Mouse (Mus musculus) heart, embryonic 11.5 days (tissue): ENCODE results near the gene Ush1c. TPM values are rescaled to one million over a fixed set of nuclear protein-coding genes. Genes with fewer than 3 reads are reported as not detected.
A peak's percentile ranks its signal among the peaks of the same experiment; 100 is the strongest.

Experiments used
- ATAC-seq: fragments of 200-750 bp; cut with Nextera tagmentation; replicated peaks from 2 replicates; pipeline ENCODE4 v1.8.0; 2017; ENCODE audit warnings: moderate library complexity; ENCODE audit not compliant: insufficient number of reproducible peaks, low FRiP score, low TSS enrichment
- H3K27ac ChIP-seq: fragments of 300-500 bp; sonication (generic); 2 replicates; pipeline ENCODE4 v1.5.1; 2014; ENCODE audit warnings: mild to moderate bottlenecking, low read depth, low read length
- H3K27me3 ChIP-seq: fragments of 300-500 bp; sonication (generic); 2 replicates; pipeline ENCODE4 v1.6.1; 2014; ENCODE audit warnings: mild to moderate bottlenecking, low read length, mixed read lengths; ENCODE audit not compliant: control insufficient read depth, insufficient read depth
- H3K36me3 ChIP-seq: fragments of 300-500 bp; sonication (generic); 2 replicates; pipeline ENCODE4 v1.6.1; 2014; ENCODE audit warnings: mild to moderate bottlenecking, low read length, moderate library complexity, mixed read lengths; ENCODE audit not compliant: control insufficient read depth, insufficient read depth
- H3K4me1 ChIP-seq: fragments of 300-500 bp; sonication (generic); 2 replicates; pipeline ENCODE4 v1.6.1; 2014; ENCODE audit warnings: low read length; ENCODE audit not compliant: control insufficient read depth, insufficient read depth
- H3K4me2 ChIP-seq: fragments of 300-500 bp; sonication (generic); 2 replicates; pipeline ENCODE4 v1.6.1; 2014; ENCODE audit warnings: mild to moderate bottlenecking, moderate library complexity
- H3K4me3 ChIP-seq: fragments of 300-500 bp; sonication (generic); 2 replicates; pipeline ENCODE4 v1.5.1; 2014; ENCODE audit warnings: low read depth, low read length
- H3K9ac ChIP-seq: fragments of 300-500 bp; sonication (generic); 2 replicates; pipeline ENCODE4 v1.6.1; 2014; ENCODE audit warnings: mild to moderate bottlenecking, low read depth, low read length, moderate library complexity
- H3K9me3 ChIP-seq: fragments of 300-500 bp; sonication (generic); replicated peaks from 2 replicates; pipeline ENCODE4 v1.6.1; 2016; ENCODE audit warnings: low read length; ENCODE audit not compliant: control insufficient read depth
- WGBS: fragments of 180-500 bp; shearing (Covaris S2); extraction: QIAGEN DNeasy Blood & Tissue Kit; methylation state at CpG from one replicate; pipeline ENCODE4 v1.1.7; 2014; ENCODE audit not compliant: insufficient replicate concordance; 5-methylcytosine and 5-hydroxymethylcytosine counted together
- polyA plus RNA-seq: library from polyadenylated mRNA; unstranded; fragments of >200 nt; fragmentation: Nextera tagmentation; extraction: Ambion mirVana; gene quantifications from 2 replicates; pipeline ENCODE4 v1.2.1, GENCODE M21; 2014

Ush1c gene
- polyA plus RNA-seq, 1 experiment from 2014 or later = 2.0 TPM

DNA sequence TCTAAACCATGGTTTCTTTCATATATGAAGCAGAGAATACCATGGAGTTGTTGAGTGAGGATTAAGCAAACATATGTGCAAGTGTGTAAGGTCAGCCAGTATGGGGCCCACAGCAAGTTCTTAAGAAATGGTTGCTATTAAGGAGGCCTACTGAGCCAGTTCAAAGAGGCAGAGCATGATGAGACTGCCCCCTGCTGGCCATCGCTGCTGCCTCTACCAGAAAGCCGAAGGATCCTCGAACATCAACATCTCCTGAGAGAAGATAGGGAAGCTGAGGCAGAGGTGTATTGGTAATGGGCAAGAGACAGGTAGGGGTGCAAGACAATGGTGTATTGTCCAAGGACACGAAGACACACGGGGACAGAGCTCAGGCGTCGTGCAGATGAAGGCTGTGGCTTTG, 12.1 kb downstream of the Ush1c start:
- Histone ChIP-seq H3K9ac (no peak overlapping the region), H3K4me3 (no peak overlapping the region), H3K36me3 (no peaks in the 10 kb centered on the region), H3K27me3 (no peaks in the 10 kb centered on the region), H3K9me3 (no peaks in the 10 kb centered on the region), H3K4me1 (no peaks in the 10 kb centered on the region), H3K27ac (no peak overlapping the region), H3K4me2 (no peak overlapping the region)
- no peak for ATAC-seq
- WGBS = 27% methylated on average over 7 of the region's 7 CpGs

DNA sequence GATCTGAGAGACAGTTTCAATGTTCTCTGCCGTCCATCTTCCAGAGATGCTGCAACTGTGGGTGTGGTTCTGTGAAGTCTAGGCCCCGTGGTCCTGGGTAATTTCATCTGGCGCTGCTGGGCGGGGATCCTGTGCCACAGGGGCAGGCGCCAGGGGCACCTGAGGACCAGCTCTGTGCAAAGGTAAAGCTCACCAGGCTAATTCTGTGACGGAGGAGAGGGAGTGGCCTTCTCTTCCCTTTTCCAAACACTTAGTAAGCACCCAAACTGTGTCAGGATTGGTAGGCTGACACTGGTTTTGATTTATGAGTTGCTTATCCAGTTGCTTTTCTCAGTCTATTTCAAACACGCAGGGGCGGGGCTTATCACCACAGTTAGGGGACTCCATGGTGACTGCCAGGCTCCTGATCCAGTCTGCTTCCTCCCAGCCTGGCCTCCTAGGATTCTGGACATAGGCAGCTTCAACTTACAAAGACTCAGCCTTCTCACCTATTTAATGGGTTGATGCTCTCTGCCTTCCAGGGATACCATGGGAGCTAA, 17.6 kb downstream of the Ush1c start:
- peaks cover 12% of the 10 kb centered on the region for H3K27me3 ChIP-seq
- no peak overlapping the region for H3K4me2 ChIP-seq
- no peak overlapping the region for H3K9ac ChIP-seq
- 59% methylated on average over 8 of the region's 8 CpGs for WGBS
- no peak overlapping the region for H3K4me3 ChIP-seq
- no peak overlapping the region for H3K27ac ChIP-seq
- H3K9me3 ChIP-seq = no peaks in the 10 kb centered on the region
- no peak for ATAC-seq
- no peaks in the 10 kb centered on the region for H3K36me3 ChIP-seq
- no peaks in the 10 kb centered on the region for H3K4me1 ChIP-seq

DNA sequence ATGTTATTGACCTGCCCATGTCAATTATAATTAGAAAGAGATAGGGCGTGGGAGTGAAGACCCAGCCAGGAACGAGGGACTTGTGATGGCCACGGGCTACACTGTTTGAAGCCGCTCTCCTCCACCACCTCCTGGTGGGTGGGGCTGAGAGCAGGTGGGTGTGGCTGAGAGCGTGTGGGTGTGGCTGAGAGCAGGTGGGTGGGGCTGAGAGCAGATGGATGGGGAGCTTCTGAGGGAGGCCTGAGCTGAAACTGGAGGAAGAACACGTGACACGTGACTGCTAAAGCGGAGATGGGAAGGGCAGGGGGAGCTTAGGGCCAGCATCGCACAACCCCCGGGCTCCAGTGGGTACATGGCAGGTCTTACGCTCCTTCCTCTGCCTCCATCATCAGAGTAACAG, 19.9 kb downstream of the Ush1c start:
- H3K4me3 ChIP-seq = no peak overlapping the region
- peaks cover 12% of the 10 kb centered on the region for H3K27me3 ChIP-seq
- peak; percentile 55; the same call in 1 of the 2 replicates for ATAC-seq
- H3K4me2 ChIP-seq = no peak overlapping the region; the same call in 1 of the 2 replicates
- 13% methylated on average over 11 of the region's 11 CpGs for WGBS
- no peak overlapping the region for H3K27ac ChIP-seq
- no peaks in the 10 kb centered on the region for H3K4me1 ChIP-seq
- H3K9ac ChIP-seq = no peak overlapping the region
- H3K9me3 ChIP-seq = no peaks in the 10 kb centered on the region
- H3K36me3 ChIP-seq = no peaks in the 10 kb centered on the region

DNA sequence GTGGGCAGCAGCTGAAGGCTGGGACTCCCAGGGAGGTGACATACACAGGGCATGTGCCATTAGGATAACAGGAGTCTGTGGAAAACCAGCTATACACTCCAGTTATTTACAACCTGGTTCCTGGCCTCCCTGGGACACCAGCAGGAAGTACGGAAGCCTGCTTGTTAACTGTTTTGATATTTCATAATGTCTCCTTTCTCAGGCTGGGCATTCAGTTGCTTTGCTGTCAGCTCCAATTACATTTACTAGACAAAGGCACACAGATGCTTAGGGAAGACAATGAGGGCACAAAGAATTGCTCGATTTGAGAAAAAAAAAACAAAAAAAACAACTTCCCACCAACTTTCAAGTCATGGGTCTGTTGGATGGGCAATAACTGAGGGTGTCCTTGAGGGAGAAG, 21.8 kb downstream of the Ush1c start:
- no peaks in the 10 kb centered on the region for H3K9me3 ChIP-seq
- WGBS = 65% methylated on average over 2 of the region's 2 CpGs

DNA sequence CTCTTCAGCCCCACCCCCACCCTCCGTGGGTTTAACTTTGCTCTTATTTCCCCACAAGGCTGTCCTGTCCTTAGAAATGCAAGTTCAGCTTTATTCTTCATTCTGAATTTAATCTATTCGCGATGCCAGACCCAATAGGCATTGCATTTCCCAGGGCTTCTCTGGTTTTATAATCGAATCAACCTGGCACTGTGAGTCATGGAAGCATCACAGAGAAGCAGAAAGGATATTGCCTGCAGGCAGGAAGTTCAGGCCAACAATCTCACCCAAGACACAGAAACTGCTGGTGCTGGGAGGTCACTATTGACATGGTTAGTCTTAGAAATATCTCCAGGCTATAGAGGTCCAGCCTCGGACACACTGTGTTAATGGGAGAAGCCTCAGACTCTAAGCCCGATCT, 28.0 kb downstream of the Ush1c start:
- Histone ChIP-seq H3K27me3 (no peaks in the 10 kb centered on the region; the same call in 1 of the 2 replicates), H3K36me3 (no peaks in the 10 kb centered on the region), H3K4me1 (no peaks in the 10 kb centered on the region; the same call in 1 of the 2 replicates), H3K27ac (no peak overlapping the region), H3K9me3 (no peaks in the 10 kb centered on the region), H3K4me2 (no peak overlapping the region), H3K4me3 (no peak overlapping the region), H3K9ac (no peak overlapping the region)
- no peak for ATAC-seq
- WGBS = 79% methylated on average over 6 of the region's 6 CpGs

More for the DNA sequence above, 21.8 kb downstream of the Ush1c start:
- ATAC-seq = no peak
- Histone ChIP-seq H3K27ac (no peak overlapping the region), H3K27me3 (peaks cover 12% of the 10 kb centered on the region), H3K36me3 (no peaks in the 10 kb centered on the region), H3K4me1 (no peaks in the 10 kb centered on the region), H3K9ac (no peak overlapping the region), H3K4me3 (no peak overlapping the region), H3K4me2 (no peak overlapping the region)

DNA sequence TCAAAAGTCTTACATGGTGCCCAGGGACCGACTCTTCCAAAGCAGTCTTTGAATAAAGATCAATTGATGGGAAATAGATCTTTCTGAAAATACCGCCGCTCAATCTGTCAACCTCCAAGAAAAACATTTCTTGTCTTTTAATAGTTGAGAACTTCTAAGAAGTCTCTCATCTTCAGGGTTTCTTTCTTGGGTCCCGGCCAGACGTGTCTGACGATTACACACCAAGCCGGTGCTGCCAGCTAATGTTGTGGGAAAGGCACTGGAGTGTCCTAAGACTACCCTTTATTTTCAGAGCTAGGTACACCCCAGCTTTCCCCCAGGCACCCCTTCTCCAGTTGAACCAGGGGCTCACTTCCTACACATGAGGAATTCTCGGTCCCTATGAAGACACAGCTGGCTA, 30.2 kb downstream of the Ush1c start:
- no peaks in the 10 kb centered on the region; the same call in 1 of the 2 replicates for H3K4me1 ChIP-seq
- no peaks in the 10 kb centered on the region; the same call in 1 of the 2 replicates for H3K27me3 ChIP-seq
- H3K9me3 ChIP-seq = no peaks in the 10 kb centered on the region
- ATAC-seq = no peak
- no peak overlapping the region for H3K4me2 ChIP-seq
- 86% methylated on average over 8 of the region's 8 CpGs for WGBS
- H3K27ac ChIP-seq = no peak overlapping the region
- no peak overlapping the region for H3K9ac ChIP-seq
- no peaks in the 10 kb centered on the region for H3K36me3 ChIP-seq
- no peak overlapping the region for H3K4me3 ChIP-seq

DNA sequence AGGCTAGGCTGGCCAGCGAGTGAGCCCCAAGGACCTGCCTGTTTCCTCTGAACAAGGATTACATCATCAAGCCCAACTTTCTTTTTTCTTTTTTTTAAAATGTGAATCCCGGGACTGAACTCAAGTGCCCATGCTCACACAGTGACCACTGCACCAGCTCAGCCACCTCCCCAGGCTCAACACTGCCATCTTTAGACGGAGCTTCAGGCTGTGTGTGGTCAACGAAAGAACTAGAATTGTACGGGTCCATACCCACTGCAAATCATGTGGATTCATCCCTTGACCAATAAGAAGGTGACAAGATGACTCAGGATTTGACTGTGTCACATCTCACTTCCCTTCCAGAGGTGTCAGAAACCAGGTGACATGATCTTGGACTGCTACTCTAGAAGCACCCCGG, 33.5 kb downstream of the Ush1c start:
- WGBS = 64% methylated on average over 6 of the region's 6 CpGs
- H3K4me2 ChIP-seq = no peak overlapping the region
- no peak overlapping the region for H3K9ac ChIP-seq
- H3K4me1 ChIP-seq = peaks cover 4% of the 10 kb centered on the region; the same call in 1 of the 2 replicates
- H3K27me3 ChIP-seq = peaks cover 2% of the 10 kb centered on the region; the same call in 1 of the 2 replicates
- ATAC-seq = no peak
- no peaks in the 10 kb centered on the region for H3K36me3 ChIP-seq
- no peaks in the 10 kb centered on the region for H3K9me3 ChIP-seq
- no peak overlapping the region for H3K4me3 ChIP-seq
- no peak overlapping the region for H3K27ac ChIP-seq

DNA sequence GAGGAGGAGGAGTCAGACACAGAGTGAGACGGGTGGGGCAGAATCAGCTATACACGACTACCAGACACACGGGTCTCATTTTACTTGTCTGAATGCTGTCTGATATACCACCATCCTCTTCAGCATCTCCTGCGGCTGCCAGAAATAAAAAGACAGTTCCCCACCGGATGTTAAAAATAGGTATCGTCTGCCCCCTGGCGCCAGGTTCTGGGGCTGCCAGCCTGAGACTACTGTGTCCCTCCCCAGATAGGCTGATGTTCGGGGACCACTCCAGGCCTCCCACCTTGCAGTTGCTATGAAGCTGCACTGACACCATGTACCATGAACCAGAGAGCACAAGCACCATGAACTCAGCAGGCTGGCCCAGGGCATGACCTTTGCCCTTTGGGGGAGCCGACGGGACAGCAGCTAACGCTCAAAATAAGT, 34.2 kb downstream of the Ush1c start:
- Histone ChIP-seq H3K4me3 (no peak overlapping the region), H3K36me3 (no peaks in the 10 kb centered on the region), H3K4me2 (no peak overlapping the region), H3K9me3 (no peaks in the 10 kb centered on the region), H3K4me1 (peaks cover 4% of the 10 kb centered on the region; the same call in 1 of the 2 replicates), H3K27ac (no peak overlapping the region), H3K27me3 (peaks cover 2% of the 10 kb centered on the region; the same call in 1 of the 2 replicates), H3K9ac (no peak overlapping the region)
- WGBS = 44% methylated on average over 11 of the region's 11 CpGs
- no peak for ATAC-seq

DNA sequence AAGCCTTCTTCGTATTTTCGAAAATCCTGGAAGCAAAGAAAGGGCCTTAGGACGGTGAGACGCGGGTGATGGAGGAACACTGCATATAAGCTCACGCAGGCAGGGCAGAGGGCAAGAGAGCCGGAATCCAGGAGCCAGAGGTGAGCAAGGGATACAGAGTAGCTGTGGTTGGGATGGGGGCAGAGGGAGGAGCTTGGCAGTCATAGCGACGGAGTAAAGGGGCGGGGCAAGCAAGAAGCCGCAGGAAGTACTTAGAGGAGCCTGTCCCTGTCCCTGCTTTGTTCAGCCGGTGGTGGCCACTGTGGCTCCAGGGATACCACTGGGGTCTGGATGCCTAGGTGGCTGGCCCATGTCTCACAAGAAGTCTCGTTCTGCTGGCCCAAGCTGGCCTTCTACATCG, 36.7 kb downstream of the Ush1c start:
- Histone ChIP-seq H3K9ac (no peak overlapping the region), H3K36me3 (no peaks in the 10 kb centered on the region), H3K4me3 (no peak overlapping the region), H3K9me3 (no peaks in the 10 kb centered on the region), H3K4me2 (no peak overlapping the region), H3K27me3 (0 out of 2 replicates have a peak, but pooled peaks cover 2% of the 10 kb centered on the region), H3K4me1 (peaks cover 4% of the 10 kb centered on the region; the same call in 1 of the 2 replicates), H3K27ac (no peak overlapping the region)
- no peak for ATAC-seq
- WGBS = 19% methylated on average over 14 of the region's 14 CpGs
